Comparison of ENCODE assay signal across 16 mouse cellular contexts in genomic region chr16:21212369-21212768, GRCm38 (mm10). TPM values are rescaled to one million over a fixed set of nuclear protein-coding genes. Genes with fewer than 3 reads are reported as not detected.
DNase-seq lines count a peak whose midpoint lies in the region; ATAC-seq and TF ChIP-seq lines count a peak whose summit lies in the region.
"Had no signal": no experiment of that assay in that cellular context is flagged by ENCODE, and none has a peak within 500 bp of the region (broad histone marks: within the 10 kb centered on the region; RNA-seq: fewer than 3 reads in every experiment).

No protein-coding gene starts in this region.

- no peak overlapping the region for H3K4me2 ChIP-seq in midbrain, embryonic 12.5 days (replicated peaks)
- H3K4me2 ChIP-seq in midbrain, postnatal 0 days (ENCODE audit: low read depth, low read length, poor library complexity, severe bottlenecking), result no peak overlapping the region
- peak overlapping the region; percentile 97 for H3K4me2 ChIP-seq in limb, embryonic 12.5 days

- no peak overlapping the region for H3K9ac ChIP-seq in midbrain, embryonic 12.5 days (replicated peaks)
- no peak overlapping the region for H3K9ac ChIP-seq in midbrain, postnatal 0 days (replicated peaks; ENCODE audit: low read length, poor library complexity, severe bottlenecking)
- H3K9ac ChIP-seq in limb, embryonic 12.5 days (replicated peaks), result peak overlapping the region; percentile 57; the same call in 1 of the 2 replicates
- H3K9ac ChIP-seq: lung, embryonic 15.5 days had no signal

- peaks cover 95% of the 10 kb centered on the region for H3K4me1 ChIP-seq in heart, embryonic 10.5 days
- peaks cover 67% of the 10 kb centered on the region for H3K4me1 ChIP-seq in midbrain, embryonic 12.5 days
- H3K4me1 ChIP-seq in midbrain, postnatal 0 days (ENCODE audit: insufficient read depth, low read length), result peaks cover 18% of the 10 kb centered on the region
- peaks cover 87% of the 10 kb centered on the region for H3K4me1 ChIP-seq in limb, embryonic 12.5 days (replicated peaks)

- no peaks in the 10 kb centered on the region for H3K9me3 ChIP-seq in heart, embryonic 10.5 days
- H3K9me3 ChIP-seq in midbrain, embryonic 12.5 days, result no peaks in the 10 kb centered on the region
- H3K9me3 ChIP-seq in midbrain, postnatal 0 days (ENCODE audit: low read length), result no peaks in the 10 kb centered on the region
- no peaks in the 10 kb centered on the region for H3K9me3 ChIP-seq in limb, embryonic 12.5 days
- H3K9me3 ChIP-seq: lung, embryonic 15.5 days had no signal

- H3K4me3 ChIP-seq in heart, embryonic 10.5 days, result no peak overlapping the region
- no peak overlapping the region for H3K4me3 ChIP-seq in midbrain, embryonic 12.5 days
- H3K4me3 ChIP-seq in midbrain, postnatal 0 days (ENCODE audit: low read depth, low read length), result no peak overlapping the region
- H3K4me3 ChIP-seq in limb, embryonic 12.5 days (replicated peaks), result no peak overlapping the region; the same call in 1 of the 2 replicates
- H3K4me3 ChIP-seq: gastrocnemius, adult 2 months; lung, embryonic 15.5 days had no signal

- no peak for DNase-seq in heart, embryonic 10.5 days (ENCODE audit: low spot score)
- no peak for DNase-seq in heart, postnatal 10 days
- no peak for DNase-seq in midbrain, postnatal 0 days (ENCODE audit: low spot score)
- no peak for DNase-seq in spleen, adult 18-20 months
- no peak for DNase-seq in thymus, postnatal 14 days
- DNase-seq: adrenal gland, adult 8-10 months; cerebellum, adult 9-11 months; gastrocnemius, adult 2 months; left cerebral cortex, postnatal 4 days; right cerebral cortex, postnatal 4 days had no signal

- H3K36me3 ChIP-seq in heart, embryonic 10.5 days, result peaks cover 40% of the 10 kb centered on the region
- peaks cover 25% of the 10 kb centered on the region for H3K36me3 ChIP-seq in midbrain, embryonic 12.5 days
- H3K36me3 ChIP-seq in midbrain, postnatal 0 days (ENCODE audit: insufficient read depth, low read length), result 0 out of 2 replicates have a peak, but pooled peaks cover 4% of the 10 kb centered on the region
- peaks cover 68% of the 10 kb centered on the region for H3K36me3 ChIP-seq in limb, embryonic 12.5 days

- no peaks in the 10 kb centered on the region for H3K27me3 ChIP-seq in heart, embryonic 10.5 days (ENCODE audit: insufficient read depth, poor library complexity, severe bottlenecking)
- peaks cover 7% of the 10 kb centered on the region; the same call in 1 of the 2 replicates for H3K27me3 ChIP-seq in midbrain, embryonic 12.5 days
- no peaks in the 10 kb centered on the region for H3K27me3 ChIP-seq in midbrain, postnatal 0 days (ENCODE audit: insufficient read depth, low read length)
- H3K27me3 ChIP-seq in limb, embryonic 12.5 days, result no peaks in the 10 kb centered on the region
- H3K27me3 ChIP-seq: lung, embryonic 15.5 days had no signal

- TF ChIP-seq CTCF in midbrain, postnatal 0 days (IDR thresholded peaks at IDR 0.05), result no peak

- 29% methylated on average over 1 of the region's 1 CpGs for WGBS in heart, embryonic 10.5 days
- WGBS in midbrain, embryonic 12.5 days, result 4% methylated on average over 1 of the region's 1 CpGs
- 4% methylated on average over 1 of the region's 1 CpGs for WGBS in midbrain, postnatal 0 days
- 27% methylated on average over 1 of the region's 1 CpGs for WGBS in limb, embryonic 12.5 days

- peak overlapping the region; percentile 70 for H3K27ac ChIP-seq in heart, embryonic 10.5 days
- peak overlapping the region; percentile 90; the same call in 1 of the 2 replicates for H3K27ac ChIP-seq in midbrain, embryonic 12.5 days (replicated peaks)
- no peak overlapping the region for H3K27ac ChIP-seq in midbrain, postnatal 0 days (ENCODE audit: low read depth, low read length)
- H3K27ac ChIP-seq in limb, embryonic 12.5 days, result peak overlapping the region; percentile 98

- intact Hi-C loops in heart, postnatal 10 days (cut with DNase I), result no loop called here

- ATAC-seq in midbrain, embryonic 12.5 days (ENCODE audit: low FRiP score, low read depth), result no peak
- ATAC-seq in midbrain, postnatal 0 days (ENCODE audit: low FRiP score), result no peak
- ATAC-seq in limb, embryonic 12.5 days (ENCODE audit: insufficient number of reproducible peaks, insufficient read depth, low FRiP score, low TSS enrichment, low read depth), result no peak
- ATAC-seq in erythroblast, adult 5-6 weeks (replicated peaks; ENCODE audit: low FRiP score, poor library complexity, severe bottlenecking), result no peak
- ATAC-seq: hindbrain, postnatal 0 days had no signal

RNA-seq across cellular contexts. Expression of gene Ephb3, which starts 7.8 kb away (rescaled TPM):
- polyA plus RNA-seq in heart, embryonic 10.5 days (2016; fragmentation: Nextera tagmentation; extraction: Ambion mirVana), result 24.5 and 25.3 TPM in 2 replicates
- total RNA-seq in heart, postnatal 10 days (2021), result 10 to 100 TPM in 1 of 2 experiments, 1 to 10 TPM in 1; 8.4 to 11.7 TPM
- 23.6 and 24.2 TPM in 2 replicates for polyA plus RNA-seq in midbrain, embryonic 12.5 days (2016; fragmentation: Nextera tagmentation; extraction: Ambion mirVana)
- total RNA-seq in midbrain, postnatal 0 days (2014; rRNA removed), result 20.1 and 20.5 TPM in 2 replicates
- 9.0 and 9.5 TPM in 2 replicates for polyA plus RNA-seq in midbrain, postnatal 0 days (2015; fragmentation: Nextera tagmentation; extraction: Ambion mirVana)
- 55.4 and 62.7 TPM in 2 replicates for polyA plus RNA-seq in limb, embryonic 12.5 days (2016; fragmentation: Nextera tagmentation; extraction: Ambion mirVana)
- not detected in 2 replicates for total RNA-seq in erythroblast, adult 5-6 weeks (2015; ENCODE audit: low replicate concordance)
- total RNA-seq in erythroblast, adult 5-6 weeks (2017; ENCODE audit: low replicate concordance), result not detected in 2 replicates

RNA-seq across cellular contexts. Expression of gene Teddm3, which starts 58.6 kb away (rescaled TPM):
- polyA plus RNA-seq in heart, embryonic 10.5 days (2016; fragmentation: Nextera tagmentation; extraction: Ambion mirVana), result not detected in 2 replicates
- total RNA-seq in heart, postnatal 10 days (2021), result not detected
- not detected in 2 replicates for polyA plus RNA-seq in midbrain, embryonic 12.5 days (2016; fragmentation: Nextera tagmentation; extraction: Ambion mirVana)
- total RNA-seq in midbrain, postnatal 0 days (2014; rRNA removed), result 0.11 TPM in 1 of 2 replicates, not detected in the other
- 0.33 and 0.37 TPM in 2 replicates for polyA plus RNA-seq in midbrain, postnatal 0 days (2015; fragmentation: Nextera tagmentation; extraction: Ambion mirVana)
- not detected in 2 replicates for polyA plus RNA-seq in limb, embryonic 12.5 days (2016; fragmentation: Nextera tagmentation; extraction: Ambion mirVana)
- not detected in 2 replicates for total RNA-seq in erythroblast, adult 5-6 weeks (2015; ENCODE audit: low replicate concordance)
- total RNA-seq in erythroblast, adult 5-6 weeks (2017; ENCODE audit: low replicate concordance), result not detected in 2 replicates
- total RNA-seq: gastrocnemius, adult 2 months had no signal
- polyA plus RNA-seq: kidney, postnatal 0 days; lung, embryonic 15.5 days had no signal
